Mouse (Mus musculus) thymus, adult 2 months (tissue): ENCODE measurements around the gene Hdlbp.
"Not testable (repeated sequence)": the region's sequence is repeated elsewhere in the genome, so short reads cannot be mapped to it uniquely, and the experiment has no call there.

Experiments
- CTCF ChIP-seq: fragments of 200-500 bp; IDR thresholded peaks from 2 replicates; pipeline ENCODE4 v1.5.1; 2012; ENCODE audit warnings: mild to moderate bottlenecking, control low read depth, low read length, moderate library complexity, borderline replicate concordance; ENCODE audit not compliant: control insufficient read depth, poor library complexity, insufficient read depth; ENCODE audit errors: extremely low read depth
- POLR2A ChIP-seq: fragments of 200-500 bp; IDR thresholded peaks from 2 replicates; pipeline ENCODE4 v1.6.1; 2012; ENCODE audit warnings: mild to moderate bottlenecking, low read length, control low read depth, moderate library complexity; ENCODE audit not compliant: control insufficient read depth, poor library complexity, insufficient read depth; ENCODE audit errors: extremely low read depth

GRCm38 (mm10) chr1:93450118-93450517 lies 28.5 kb downstream of the Hdlbp start:
- TF ChIP-seq CTCF, POLR2A: not testable (repeated sequence)
